Mouse (Mus musculus) urinary bladder, postnatal 10 days (tissue): ENCODE results near the gene Engase.

Source experiments
- DNase-seq: peaks from one replicate; pipeline ENCODE4 v3.0.0; 2022; ENCODE audit warnings: low spot score

The Engase gene

DNA sequence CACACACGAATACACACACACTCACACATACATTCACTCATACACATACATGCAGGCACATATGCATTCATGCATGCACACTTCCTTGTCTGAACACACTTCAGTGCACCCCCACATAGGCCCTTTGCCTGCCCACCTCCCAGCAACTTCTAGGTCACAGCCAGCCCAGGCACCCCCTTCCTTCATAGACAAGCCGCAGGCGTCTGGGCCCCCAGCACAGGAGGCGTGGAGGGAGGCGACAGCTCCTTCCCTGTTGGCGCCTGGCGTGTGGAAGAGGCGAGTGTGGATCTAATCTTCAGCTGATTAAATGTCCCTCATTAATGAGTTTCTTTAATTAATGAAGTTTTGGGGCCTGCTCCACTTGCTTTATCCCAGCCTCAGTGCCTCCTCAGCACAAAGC, 53.7 kb downstream of the Engase start:
- DNase-seq, result no peak

DNA sequence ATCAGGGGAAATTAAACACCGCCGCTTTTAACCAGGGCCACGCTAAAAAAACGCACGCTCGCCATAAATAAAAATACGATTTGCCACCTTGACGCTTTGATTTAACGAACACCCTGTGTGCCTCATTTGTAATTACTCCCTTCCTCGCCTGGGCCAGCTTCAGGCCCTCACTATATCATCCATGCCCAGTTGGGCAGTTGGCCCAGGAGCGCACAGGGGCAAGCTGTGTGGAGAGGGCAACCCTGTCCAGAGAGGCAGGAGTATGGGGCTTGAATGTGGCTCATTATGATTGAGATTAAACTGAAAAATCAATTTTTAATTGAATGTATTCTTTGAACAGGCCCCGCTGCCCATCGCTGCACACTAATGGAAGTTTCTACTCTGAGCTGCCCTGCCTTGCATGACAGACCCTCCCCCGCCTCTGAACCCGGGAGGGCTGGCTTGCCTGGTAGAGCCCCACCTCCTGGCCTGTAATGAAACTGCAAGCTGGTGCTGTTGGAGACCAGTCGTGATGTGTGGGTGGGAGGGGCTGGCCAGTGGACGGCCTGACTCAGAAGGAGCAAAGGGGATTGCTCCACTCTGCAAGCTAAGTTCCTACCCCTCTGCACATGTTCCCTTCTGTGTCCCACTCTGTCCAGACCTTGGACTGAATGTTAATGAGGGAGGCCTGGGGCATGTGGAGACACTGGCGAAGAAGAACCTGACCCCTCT, 57.9 kb downstream of the Engase start:
- DNase-seq, result no peak

DNA sequence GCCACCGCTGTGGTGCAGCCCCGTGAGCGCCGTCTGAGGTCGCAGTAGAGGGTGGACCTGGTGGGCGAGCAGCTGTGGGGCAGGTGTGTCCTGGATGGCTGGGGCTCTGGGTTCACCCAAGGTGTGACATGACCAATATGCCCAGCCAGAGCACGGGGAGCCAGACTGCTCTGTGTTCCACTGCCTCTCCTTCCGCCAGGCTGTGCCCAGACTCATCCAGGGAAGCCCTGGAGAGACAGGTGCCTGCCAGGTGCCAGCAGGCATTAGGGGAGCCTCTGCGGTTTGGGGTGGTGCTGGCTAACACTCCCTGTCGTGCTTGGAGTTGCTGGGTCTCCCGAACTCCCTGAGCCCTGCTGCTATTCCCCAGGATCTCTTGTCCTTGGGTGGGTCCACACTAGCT, 61.4 kb downstream of the Engase start:
- no peak for DNase-seq
